Mouse (Mus musculus) E14TG2a.4 (cell line): ENCODE measurements around the gene Stum.

Source experiments
- H3K27me3 ChIP-seq: 2 replicates; pipeline ENCODE4 v1.6.1; 2014; ENCODE audit warnings: low read length, control low read depth; ENCODE audit not compliant: insufficient read depth
- H3K36me3 ChIP-seq: 2 replicates; pipeline ENCODE4 v1.6.1; 2014; ENCODE audit warnings: low read length, control low read depth; ENCODE audit not compliant: insufficient read depth
- H3K4me1 ChIP-seq: replicated peaks from 2 replicates; pipeline ENCODE4 v1.6.1; 2014; ENCODE audit warnings: low read depth, low read length, control low read depth
- H3K4me3 ChIP-seq: replicated peaks from 2 replicates; pipeline ENCODE4 v1.5.1; 2014; ENCODE audit warnings: mild to moderate bottlenecking, low read length
- H3K9me3 ChIP-seq: 2 replicates; pipeline ENCODE4 v1.6.1; 2014; ENCODE audit warnings: low read length, control low read depth
- CTCF ChIP-seq: conservative IDR thresholded peaks from 2 replicates; pipeline ENCODE4 v1.5.1; 2014; ENCODE audit warnings: low read length
- NANOG ChIP-seq: IDR thresholded peaks from 2 replicates; pipeline ENCODE4 v1.6.1; 2014; ENCODE audit warnings: borderline replicate concordance, low read length, mixed read lengths
- POU5F1 ChIP-seq: IDR thresholded peaks from 2 replicates; pipeline ENCODE4 v1.6.1; 2014; ENCODE audit warnings: low read length, borderline replicate concordance

Gene Stum

GRCm38 (mm10) chr1:180408832-180409231, 74.5 kb downstream of the Stum start:
- Histone ChIP-seq H3K27me3 (peaks cover 45% of the 10 kb centered on the region), H3K4me3 (no peak overlapping the region), H3K36me3 (no peaks in the 10 kb centered on the region), H3K9me3 (no peaks in the 10 kb centered on the region), H3K4me1 (peaks cover 37% of the 10 kb centered on the region)
- TF ChIP-seq CTCF: no peak
- no peak for TF ChIP-seq NANOG
- no peak for TF ChIP-seq POU5F1

DNA sequence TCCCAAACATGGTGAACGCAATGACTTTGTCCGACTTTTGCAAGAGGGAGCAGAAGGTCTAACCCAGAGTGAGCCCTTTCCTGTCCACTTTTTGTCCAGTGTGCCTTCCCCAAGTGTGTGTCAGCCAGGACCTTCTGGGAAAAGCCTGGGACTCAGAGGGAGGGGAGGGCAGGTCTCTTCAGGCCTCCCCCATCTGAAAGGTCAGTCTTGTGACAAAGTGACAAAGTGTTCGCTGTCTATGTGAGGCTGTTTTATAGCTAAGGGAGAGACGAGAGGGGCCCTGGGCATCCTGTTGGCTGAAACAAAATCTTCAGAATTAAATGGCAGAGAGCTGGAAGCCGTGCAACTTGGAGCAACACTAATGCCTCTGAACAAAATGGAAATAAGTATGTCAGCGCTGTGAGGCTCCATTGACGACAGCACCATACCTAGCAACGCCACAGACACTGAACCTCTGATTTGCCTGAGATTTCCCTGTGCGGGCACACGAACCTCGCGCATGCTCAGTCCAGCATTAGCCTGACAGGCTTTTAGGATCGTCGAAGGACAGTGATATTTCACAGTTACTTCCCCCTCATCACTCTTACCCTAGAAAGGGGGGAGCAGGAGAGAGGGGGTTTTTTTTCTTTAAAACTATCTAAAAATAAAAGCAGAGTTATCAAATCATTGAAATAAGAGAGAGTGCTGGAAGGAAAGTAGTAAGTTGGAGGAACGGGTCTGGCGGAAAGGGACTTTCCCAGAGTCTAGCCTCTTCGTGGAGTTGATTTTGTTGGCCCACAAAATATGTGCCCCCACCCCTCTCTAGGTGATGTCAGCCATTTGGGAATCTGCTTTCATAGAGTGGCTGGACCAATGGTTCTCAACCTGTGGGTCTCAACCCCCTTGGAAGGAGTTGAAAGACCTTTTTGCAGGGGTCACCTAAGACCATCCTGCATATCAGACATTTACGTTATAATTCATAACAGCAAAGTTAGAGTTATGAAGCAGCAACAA, 75.3 kb downstream of the Stum start:
- no peak for TF ChIP-seq CTCF
- TF ChIP-seq NANOG: no peak
- no peak for TF ChIP-seq POU5F1
- H3K4me3 ChIP-seq: 0 out of 2 replicates have a peak overlapping the region, but pooled peaks have one; percentile 37
- H3K36me3 ChIP-seq: no peaks in the 10 kb centered on the region
- H3K27me3 ChIP-seq: peaks cover 45% of the 10 kb centered on the region
- no peaks in the 10 kb centered on the region; the same call in 1 of the 2 replicates for H3K9me3 ChIP-seq
- peaks cover 40% of the 10 kb centered on the region for H3K4me1 ChIP-seq

DNA sequence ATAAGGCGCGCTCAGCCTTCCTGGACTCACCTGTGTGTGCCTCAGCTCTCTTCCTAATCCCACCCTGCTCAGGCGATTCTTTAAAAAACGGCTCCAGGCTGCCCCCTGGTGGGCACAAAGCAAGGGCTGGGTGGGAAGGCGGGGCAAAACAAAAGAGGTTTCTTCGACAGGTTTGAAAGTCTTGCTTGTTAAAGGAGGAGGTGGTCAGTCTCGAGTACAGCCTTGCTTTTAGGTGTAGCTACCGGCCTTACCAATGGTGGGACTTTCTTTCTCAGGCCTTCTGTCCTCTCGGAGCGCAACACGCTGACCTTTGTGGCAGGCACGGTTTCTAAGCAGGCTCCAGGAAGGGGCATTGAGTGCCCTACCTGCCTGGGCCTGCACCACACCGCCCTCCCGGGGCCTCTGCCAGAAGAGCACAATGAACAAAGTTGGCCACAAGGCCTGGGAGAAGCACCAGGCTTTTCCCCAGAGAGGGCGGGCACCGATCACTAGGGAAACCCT, 76.1 kb downstream of the Stum start:
- no peaks in the 10 kb centered on the region for H3K36me3 ChIP-seq
- H3K9me3 ChIP-seq: no peaks in the 10 kb centered on the region; the same call in 1 of the 2 replicates
- peaks cover 49% of the 10 kb centered on the region for H3K27me3 ChIP-seq
- H3K4me1 ChIP-seq: peaks cover 40% of the 10 kb centered on the region
- H3K4me3 ChIP-seq: 0 out of 2 replicates have a peak overlapping the region, but pooled peaks have one; percentile 37
- TF ChIP-seq CTCF (peak; percentile 73), POU5F1 (no peak)

GRCm38 (mm10) chr1:180406336-180407035, 76.8 kb downstream of the Stum start:
- H3K9me3 ChIP-seq: no peaks in the 10 kb centered on the region; the same call in 1 of the 2 replicates
- H3K36me3 ChIP-seq: no peaks in the 10 kb centered on the region
- TF ChIP-seq NANOG (no peak), POU5F1 (no peak), CTCF (no peak)
- H3K4me1 ChIP-seq: peaks cover 40% of the 10 kb centered on the region
- H3K4me3 ChIP-seq: no peak overlapping the region
- H3K27me3 ChIP-seq: peaks cover 49% of the 10 kb centered on the region

- Histone ChIP-seq H3K4me1 (peaks cover 40% of the 10 kb centered on the region), H3K27me3 (peaks cover 46% of the 10 kb centered on the region)
- TF ChIP-seq POU5F1 (no peak), NANOG (no peak), CTCF (no peak)
These were observed 77.5 kb downstream of the Stum start for GRCm38 (mm10) chr1:180405576-180406335.

GRCm38 (mm10) chr1:180404706-180405105, 78.6 kb downstream of the Stum start:
- peaks cover 41% of the 10 kb centered on the region for H3K27me3 ChIP-seq
- TF ChIP-seq POU5F1: no peak
- TF ChIP-seq NANOG: no peak
- no peak for TF ChIP-seq CTCF
- H3K36me3 ChIP-seq: no peaks in the 10 kb centered on the region
- no peaks in the 10 kb centered on the region; the same call in 1 of the 2 replicates for H3K9me3 ChIP-seq
- H3K4me1 ChIP-seq: peaks cover 40% of the 10 kb centered on the region
- H3K4me3 ChIP-seq: no peak overlapping the region

More at GRCm38 (mm10) chr1:180405576-180406335, 77.5 kb downstream of the Stum start:
- Histone ChIP-seq H3K4me3 (no peak overlapping the region), H3K36me3 (no peaks in the 10 kb centered on the region), H3K9me3 (no peaks in the 10 kb centered on the region; the same call in 1 of the 2 replicates)

GRCm38 (mm10) chr1:180403694-180404606, 79.4 kb downstream of the Stum start:
- Histone ChIP-seq H3K4me1 (peaks cover 40% of the 10 kb centered on the region), H3K9me3 (no peaks in the 10 kb centered on the region; the same call in 1 of the 2 replicates), H3K27me3 (peaks cover 43% of the 10 kb centered on the region), H3K36me3 (no peaks in the 10 kb centered on the region), H3K4me3 (0 out of 2 replicates have a peak overlapping the region, but pooled peaks have one; percentile 7)
- TF ChIP-seq NANOG (no peak), POU5F1 (no peak), CTCF (no peak)
